Mouse (Mus musculus): ENCODE results near the gene Bcat2.

Bcat2 gene

DNA sequence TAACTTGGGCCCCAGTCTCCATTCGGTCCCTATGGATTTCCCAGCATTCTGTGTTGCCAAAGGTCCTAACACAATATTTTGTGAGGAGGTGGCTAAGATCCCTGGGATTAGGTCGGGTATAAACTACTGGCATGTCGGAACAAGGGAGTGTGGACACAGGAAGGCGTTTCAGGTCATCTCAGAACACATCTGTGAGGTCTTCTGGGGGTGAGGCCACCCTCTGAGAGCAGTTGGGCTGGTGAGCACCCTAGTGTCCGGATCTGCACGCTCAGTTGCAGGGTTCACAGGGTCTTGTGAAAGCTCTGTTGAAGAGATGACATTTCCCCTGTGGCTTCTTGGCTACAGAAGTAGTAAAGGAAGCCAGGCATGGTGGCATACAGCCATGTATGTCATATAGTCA is 16.0 kb downstream of the Bcat2 start:
- in situ Hi-C loops (cut with MboI), result no loop called here

DNA sequence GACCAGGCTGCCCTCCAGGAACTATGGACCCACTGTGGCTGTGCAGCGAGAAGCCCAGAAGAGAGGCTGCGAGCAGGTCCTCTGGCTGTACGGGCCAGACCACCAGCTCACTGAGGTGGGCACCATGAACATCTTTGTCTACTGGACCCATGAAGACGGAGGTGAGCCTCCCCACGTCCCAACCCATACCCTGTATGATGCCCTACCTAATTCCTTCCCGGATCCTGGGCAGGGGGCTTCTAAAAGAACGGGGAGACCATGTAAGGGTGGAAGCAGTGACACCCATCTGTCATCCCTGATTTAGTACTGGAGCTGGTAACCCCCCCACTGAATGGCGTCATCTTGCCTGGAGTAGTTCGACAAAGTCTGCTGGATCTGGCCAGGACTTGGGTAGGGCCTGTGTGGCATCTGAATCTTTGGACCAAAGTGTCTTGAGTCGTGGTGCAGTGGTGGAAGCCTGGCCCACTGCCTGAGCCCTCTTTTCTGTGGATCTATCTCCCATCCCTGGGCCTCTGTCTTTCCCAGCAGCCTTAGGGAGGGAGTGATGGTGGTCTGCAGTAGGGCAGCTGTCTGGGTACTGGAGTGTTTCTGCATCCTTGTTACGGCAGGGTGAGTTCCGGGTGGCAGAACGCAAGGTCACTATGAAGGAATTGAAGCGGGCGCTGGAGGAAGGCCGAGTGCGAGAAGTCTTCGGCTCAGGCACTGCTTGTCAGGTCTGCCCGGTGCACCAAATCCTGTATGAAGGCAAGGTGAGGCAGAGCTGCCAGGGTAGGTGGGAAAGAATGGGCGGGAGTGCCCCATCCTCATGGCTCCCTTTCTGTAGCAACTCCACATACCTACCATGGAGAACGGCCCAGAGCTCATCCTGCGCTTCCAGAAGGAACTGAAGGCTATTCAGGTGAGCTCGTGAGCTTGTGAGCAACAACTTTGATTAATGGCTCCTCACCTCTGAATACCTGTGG is 18.0 kb downstream of the Bcat2 start:
- in situ Hi-C loops (cut with MboI), result no loop called here

DNA sequence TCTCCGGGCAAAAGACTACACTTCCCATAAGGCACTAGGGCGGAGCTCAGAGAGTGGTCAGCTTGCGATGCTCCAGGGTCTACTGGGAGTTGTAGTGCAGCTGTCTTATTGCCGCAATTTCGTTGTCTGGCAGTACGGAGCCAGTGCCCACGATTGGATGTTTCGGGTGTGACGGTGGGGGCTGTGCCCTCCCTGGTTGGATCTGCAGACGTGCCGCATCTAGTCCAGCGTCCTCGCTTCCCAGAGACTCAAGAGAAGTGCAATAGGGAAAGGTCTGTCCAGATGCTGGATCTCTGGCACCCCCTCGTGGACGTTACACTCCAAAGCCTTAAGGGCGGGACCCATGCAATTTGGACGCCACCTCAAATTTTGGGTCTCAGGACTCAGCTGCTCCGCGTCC is 19.2 kb downstream of the Bcat2 start:
- in situ Hi-C loops (cut with MboI), result no loop called here

DNA sequence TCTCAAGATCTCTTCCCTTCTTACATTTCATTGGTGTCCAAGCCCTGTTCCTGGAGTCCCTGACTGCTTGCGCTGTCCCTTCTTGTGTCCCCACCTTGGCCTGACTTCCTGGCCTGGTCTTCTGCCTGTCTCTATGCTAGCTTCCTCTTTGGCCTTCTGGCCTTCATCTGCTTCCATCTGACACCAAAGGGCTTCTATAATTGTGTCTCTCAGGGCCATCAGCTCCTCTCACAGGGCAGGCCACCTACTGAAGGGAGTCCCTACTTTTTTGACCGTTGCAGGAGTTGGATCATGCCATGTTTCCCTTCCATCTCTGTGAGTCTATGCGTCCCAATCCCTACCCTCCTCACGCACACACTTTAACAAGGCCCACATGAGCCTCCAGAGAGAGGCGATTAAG is 19.9 kb downstream of the Bcat2 start:
- in situ Hi-C loops (cut with MboI), result loop anchor here (5.0 kb wide), 1 partner anchor 33 kb away; no protein-coding TSS in a partner anchor

DNA sequence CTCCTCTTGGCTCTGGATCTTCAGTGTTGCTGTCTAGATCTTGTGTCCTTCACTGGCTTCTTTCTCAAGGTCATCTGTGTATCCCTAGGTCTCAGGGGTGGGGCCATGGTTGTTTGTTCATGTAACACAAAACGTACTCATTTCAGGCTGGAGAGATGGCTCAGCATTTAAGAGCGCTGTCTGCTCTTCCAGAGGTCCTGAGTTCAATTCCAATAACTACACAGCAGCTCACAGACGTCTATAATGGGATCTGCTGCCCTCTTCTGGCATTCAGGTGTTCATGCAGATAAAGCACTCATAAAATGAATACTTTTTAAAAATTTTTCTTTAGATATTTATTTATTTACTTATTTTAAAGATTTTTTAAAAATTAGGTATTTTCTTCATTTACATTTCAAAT is 20.9 kb downstream of the Bcat2 start:
- in situ Hi-C loops (cut with MboI), result loop anchor here (5.0 kb wide), 1 partner anchor 34 kb away; no protein-coding TSS in a partner anchor

DNA sequence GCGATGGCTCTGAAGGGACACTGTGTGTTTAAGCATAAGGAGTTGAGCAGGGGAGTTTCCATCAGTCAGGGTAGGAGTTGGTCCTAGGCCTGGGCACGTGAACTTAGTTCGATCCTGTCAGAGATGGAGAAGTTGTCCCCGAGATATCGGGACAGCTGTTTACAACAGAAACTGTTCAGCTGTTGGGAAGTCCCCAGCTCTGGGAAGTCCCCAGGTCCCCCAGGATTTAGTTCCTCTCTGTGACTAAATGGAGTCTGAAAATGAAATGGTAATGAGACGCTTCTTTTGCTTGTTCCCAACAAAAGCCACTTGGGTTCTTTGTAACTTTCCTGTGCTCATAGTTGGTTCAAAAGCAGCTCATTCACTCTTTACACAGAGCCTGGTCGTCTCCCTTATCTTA is 21.9 kb downstream of the Bcat2 start:
- in situ Hi-C loops (cut with MboI), result loop anchor here (5.0 kb wide), 1 partner anchor 35 kb away; no protein-coding TSS in a partner anchor

DNA sequence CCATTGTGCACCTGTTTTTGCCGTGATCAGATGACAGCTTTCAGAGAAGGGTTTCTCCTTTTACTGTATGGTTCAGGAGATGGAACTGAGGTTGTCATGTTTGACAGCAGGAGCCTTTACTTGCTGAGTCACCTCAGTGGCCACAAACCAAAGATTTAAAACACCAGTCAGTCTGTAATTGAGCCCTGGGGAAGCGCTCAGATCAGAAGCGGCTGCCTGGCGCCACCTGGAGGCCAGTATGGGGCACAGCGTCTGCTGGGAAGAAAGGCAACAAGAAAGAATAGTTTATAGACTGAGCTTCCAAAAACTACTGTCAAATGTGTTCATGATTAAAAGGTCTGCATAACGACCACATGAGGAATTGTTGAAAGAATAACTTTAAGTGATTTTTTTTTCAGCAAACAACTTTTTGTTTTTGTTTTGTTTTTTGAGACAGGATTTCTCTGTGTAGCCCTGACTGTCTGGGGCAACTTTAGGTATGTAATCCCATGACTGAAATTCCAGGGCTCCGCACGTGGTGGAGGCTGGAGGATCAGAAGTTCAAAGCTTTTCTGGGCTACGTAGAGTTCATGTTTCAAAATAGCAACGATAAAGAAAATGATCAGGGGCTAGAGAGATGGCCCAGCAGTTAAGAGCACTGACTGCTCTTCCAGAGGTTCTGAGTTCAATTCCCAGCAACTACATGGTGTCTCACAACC is 23.3 kb downstream of the Bcat2 start:
- in situ Hi-C loops (cut with MboI), result loop anchor here (5.0 kb wide), 1 partner anchor 36 kb away; no protein-coding TSS in a partner anchor

DNA sequence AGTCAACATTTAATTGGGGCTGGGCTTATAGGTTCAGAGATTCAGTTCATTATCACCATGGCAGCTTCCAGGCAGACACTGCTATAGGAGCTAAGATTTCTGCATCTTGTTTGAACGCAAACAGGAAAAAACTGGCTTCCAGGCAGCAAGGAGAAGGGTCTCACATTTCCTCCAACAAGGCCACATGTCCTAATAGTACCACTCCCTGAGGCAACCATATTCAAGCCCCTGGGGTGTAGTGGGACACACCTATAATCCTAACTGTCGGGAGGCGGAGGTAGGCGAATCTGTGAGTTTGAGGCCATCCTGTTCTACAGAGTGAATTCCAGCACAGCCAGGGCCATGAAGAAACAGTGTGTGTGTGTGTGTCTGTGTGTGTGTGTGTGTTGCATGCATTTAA is 25.2 kb downstream of the Bcat2 start:
- in situ Hi-C loops (cut with MboI), result no loop called here

DNA sequence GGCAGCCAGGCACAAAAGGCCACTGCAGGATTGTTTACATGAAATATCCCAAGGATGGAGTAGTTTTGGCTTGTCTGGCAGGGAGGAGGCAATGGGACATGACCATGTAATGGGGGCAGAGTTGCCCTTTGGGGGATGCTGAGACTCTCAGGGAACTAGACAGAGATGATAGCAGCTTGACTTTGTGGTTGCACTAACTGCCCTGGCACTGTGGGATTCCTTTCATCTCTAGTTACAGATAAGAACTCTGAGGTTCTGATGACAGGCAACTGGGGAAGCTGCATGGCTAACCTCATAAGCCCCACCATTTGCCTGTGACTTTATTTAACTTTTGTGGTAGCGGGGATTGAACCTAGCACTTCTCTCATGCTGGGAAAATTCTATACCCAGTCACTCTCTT is 26.2 kb downstream of the Bcat2 start:
- in situ Hi-C loops (cut with MboI), result no loop called here

DNA sequence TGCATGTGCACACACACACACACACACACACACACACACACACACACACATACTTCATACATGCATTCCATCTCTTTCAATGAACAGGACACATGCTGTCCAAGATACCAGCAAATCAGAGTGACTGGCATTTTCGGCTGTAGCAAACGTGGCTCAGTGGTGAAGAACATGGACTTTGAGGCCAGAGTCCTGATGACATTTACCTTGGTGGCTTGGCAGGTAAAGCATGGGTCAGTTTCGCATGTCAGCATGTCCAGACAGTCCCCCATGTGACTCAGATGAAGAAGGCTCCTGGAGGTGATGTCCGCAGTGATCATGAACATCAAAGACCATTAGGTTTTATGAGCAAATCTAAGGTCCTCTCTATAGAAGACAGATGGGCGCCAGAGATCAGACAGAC is 27.1 kb downstream of the Bcat2 start:
- in situ Hi-C loops (cut with MboI), result no loop called here

DNA sequence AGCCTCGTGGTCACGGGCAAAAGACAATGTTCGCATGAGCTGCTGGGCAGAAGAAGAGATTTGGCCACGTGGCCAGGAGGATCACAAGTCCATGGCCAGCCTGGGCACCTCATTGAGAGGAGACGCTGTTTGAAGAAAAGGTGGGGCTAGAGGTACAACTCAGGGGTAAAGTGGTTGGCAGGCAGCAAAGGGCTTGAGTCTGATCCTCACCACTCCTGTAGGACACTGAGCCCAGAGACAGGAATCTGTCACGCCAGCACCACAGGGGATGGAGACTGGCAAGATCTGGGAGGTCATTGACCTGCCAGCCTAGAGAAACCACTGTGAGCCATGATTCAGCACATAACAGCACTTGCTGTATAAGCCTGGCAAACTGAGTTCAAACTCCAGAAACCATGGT is 27.6 kb downstream of the Bcat2 start:
- in situ Hi-C loops (cut with MboI), result no loop called here

DNA sequence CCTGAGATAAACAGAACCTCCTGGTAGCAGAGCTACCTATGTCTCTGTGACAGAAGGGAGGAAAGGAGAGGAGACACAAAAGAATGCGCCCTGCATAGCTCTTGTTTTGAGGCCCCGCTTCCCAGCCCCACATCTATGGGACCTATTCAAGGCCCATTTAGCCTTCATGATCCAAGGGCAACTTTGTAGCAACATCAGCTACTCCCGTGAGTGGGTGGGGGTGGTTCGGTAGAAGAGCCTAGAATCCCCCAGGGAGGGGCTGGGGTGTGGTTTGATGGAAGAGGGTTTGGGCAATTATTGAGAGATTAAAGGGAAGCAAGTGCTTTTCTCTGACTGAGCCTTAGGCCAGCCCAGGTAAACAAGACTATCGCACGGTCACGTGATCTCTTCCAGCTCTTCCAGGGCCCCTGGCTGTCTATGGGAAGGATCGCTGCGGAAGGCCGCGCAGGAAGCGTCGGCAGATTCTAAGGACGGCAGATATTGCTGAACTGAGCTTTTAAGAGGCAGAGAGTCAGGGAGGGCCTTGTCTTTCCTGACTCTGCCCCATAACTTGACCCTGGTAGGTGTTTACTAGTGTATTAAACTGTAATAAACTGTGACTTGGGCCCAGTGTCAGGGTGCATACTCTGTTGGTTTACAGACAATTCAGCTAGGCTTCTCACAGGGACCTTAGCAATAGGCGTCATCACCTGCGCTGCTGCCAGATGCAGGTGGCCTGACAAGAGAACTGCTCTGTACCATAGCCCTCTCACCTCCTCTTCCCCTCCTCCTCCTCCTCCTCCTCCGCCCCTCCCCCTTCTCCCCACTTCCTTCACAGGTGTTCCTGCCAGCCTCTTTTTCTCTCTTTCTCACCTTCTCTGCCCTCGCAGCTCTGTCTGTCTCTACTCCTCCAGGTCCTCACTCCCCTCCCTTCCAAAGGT is 29.3 kb downstream of the Bcat2 start:
- in situ Hi-C loops (cut with MboI), result no loop called here

DNA sequence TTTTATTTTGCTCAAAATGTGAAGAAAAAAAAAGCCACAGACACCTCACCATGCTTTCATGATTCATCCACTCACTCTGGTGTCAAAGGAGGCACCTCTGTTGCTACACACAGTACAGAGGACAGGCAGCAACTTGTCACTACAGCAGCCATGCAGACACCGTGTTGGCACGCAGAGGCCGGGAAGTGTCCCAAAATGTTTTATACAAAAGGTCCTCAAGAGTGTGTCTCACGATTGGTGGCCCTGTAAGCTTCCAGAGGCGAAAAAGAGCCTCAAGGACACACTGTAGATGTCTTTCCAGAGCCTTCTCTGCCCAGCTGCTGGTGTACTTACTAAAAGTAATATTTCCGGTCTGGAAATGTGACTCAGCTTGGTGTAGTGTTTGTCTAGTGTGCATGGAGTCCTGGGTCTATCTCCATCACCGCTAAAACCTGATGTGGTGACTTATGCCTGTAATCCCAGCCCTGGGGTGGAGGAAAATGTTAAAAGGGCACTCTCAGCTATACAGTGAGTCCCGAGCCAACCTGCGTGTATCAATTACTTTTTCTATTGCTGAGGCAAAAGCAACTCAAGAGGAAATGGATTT is 35.8 kb downstream of the Bcat2 start:
- in situ Hi-C loops (cut with MboI), result no loop called here

DNA sequence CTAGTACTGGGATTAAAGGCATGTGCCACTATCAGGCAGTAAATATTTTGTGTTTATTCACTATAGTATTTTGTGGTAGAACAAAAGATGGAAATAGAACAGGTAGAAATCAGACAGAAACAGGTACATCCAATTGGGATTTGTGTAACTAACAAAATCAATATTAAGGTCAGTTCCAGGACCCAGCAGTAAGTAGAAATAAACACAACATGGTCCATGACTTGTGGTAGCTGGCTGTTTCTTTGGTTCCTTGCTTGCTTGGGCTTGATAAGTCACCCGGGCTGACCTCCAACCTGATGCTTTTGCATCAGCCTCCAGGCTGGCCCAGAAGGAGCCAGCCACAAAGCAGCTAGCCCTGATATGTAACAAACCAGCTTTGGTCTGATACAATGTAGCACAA is 39.6 kb downstream of the Bcat2 start:
- in situ Hi-C loops (cut with MboI), result no loop called here

DNA sequence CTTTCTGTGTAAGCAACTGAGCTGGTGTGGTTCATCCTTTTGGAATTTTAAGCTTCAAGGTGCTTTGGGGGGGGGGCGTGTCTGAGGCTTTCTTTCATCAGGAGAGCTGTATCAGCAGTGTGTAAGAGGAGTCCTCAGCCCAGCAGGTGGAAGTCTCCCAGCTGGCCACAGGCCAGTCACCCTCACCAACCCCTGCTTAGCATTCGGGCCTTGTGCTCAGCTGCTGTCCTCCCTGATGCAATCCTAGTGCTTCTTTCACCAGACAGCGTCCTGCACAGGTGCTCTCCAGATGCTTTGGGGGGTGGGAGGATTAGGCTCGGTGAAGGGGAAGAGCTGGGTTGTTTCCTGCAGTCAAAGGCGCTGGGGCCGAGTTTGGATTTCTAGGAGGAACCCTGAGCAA is 46.3 kb downstream of the Bcat2 start:
- in situ Hi-C loops (cut with MboI), result no loop called here

DNA sequence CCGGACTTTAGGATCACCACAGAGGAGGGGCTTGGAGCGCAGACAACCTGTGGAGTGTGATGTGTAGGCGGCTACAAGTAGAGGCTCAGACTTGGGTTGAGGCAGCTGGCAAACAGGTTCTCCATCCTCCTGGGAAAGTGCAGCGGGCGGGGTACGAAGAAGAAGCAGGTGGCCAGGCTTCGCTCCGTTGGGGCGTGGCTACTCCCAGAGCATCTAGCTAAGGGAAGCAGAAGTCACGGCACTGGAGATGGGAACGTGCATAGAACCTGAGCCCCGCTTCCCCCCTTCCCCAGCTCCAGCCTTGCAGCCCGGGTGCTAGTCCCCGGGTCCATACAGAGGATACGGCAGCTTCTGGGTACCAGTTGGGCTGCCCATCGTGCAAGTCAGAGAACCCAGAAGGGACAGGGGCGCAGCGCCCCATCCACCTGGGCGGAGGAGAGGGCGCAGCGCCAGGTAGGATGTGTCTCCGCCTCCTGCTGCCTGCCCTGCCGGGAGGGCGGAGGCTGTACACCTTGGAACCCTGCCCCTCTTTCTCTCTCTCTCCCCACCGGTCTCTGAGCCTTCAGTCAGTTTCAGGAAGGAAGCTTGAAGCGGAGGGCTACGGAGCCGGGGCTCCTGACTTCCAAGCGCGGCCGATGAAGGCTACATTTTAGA is 47.2 kb downstream of the Bcat2 start, which contains the start of gene Fut1:
Gene Fut1, plus strand, starts transcription at position 248 of the 654 bp plus-strand sequence.
- in situ Hi-C loops (cut with MboI), result no loop called here

DNA sequence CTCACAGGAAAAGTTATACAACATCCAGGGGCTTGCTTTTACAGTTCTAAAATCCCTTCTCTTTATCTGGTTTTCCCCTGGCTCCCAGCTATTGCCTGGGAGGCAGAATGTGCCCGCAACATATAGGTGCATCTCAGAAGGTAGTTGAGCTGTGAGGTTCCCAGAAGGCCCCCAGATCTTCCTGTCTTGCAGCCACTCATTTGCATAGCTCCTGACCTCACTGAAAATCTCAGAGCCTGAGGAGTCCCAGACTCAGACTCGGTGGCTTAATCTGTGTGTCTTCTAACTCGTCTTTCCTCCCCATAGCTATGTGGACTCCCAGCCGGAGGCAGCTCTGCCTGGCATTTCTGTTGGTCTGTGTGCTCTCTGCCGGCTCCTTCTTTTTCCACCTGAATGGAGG is 48.4 kb downstream of the Bcat2 start:
- in situ Hi-C loops (cut with MboI), result no loop called here

DNA sequence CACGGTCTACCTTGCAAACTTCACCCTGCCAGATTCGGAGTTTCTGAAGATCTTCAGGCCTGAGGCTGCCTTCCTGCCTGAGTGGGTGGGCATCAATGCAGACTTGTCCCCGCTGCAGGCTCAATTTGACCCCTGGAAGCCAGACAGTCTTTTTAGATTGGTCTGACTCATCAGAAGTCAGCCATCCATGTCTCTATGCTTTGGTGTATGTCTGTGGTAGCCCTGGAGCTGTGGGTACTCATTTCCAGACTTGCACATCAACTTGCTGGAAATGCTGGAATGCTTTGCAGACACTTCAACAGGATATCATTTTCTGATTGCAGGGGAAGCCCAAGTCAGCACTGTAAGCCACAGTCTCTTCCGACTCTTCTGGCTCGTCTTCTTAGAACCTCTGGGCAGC is 49.6 kb downstream of the Bcat2 start:
- in situ Hi-C loops (cut with MboI), result no loop called here

DNA sequence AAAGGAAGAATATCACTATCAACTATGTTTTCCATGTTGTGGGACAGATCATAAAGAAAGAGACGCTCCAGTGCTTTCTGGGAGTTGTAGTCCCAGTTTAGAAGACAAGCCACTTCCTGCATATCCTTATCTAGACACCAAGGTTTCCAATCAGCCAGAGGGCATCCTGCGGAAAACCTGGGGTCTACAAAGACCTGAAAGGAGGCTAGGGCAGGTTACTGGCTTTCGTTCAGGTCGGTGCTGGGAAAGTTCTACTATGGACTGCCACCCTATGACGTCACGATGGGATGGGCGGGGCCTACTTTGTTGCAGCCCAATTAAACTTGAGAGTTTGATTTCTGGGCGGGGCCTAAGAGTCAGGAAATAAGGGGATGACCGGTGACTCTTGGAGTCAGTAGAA is 51.5 kb downstream of the Bcat2 start, which contains the start of gene Izumo1:
Gene Izumo1, plus strand, starts transcription at position 369 of the 400 bp plus-strand sequence.
- in situ Hi-C loops (cut with MboI), result no loop called here

DNA sequence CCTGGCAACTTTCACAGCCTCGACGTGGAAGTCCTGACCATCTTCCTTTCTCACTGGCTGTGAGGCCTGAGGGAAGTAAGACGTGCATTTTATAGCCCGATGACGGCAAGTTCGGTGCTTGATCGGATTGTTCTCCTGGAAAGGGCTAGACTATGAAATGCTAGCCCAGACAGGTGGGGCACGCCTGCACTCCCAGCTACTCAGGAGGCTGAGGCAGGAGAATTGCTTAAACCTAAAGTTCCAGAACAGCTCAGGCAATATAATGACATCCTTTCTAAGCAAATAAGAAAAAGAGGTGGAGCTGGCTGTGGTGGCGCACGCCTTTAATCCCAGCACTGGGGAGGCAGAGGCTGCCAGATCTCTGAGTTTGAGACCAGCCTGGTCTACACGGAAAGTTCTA is 53.6 kb downstream of the Bcat2 start:
- in situ Hi-C loops (cut with MboI), result no loop called here

DNA sequence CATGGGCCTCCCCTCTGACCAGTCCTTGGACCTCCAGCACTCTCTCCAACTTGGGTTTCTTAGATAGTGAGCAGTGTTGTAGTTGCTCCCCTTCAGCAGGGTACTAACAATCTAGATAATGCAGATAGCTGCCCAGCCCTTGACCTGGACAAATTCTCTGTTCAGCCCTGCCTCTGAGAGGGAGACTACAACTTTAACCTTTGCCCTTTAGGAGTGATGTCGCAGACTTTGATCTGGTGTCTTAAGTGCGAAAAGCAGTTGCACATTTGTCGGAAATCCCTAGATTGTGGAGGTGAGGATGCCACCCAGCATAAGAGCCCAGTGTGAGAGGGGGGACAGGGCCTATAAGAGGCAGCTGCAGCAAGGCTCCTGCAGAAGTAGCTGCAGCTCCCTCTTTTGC is 54.8 kb downstream of the Bcat2 start:
- in situ Hi-C loops (cut with MboI), result no loop called here
